Mouse (Mus musculus) kidney, embryonic 15.5 days (tissue): ENCODE data around the gene Hoxc12. TPM values are rescaled to one million over a fixed set of nuclear protein-coding genes. Genes with fewer than 3 reads are reported as not detected.
A peak's percentile ranks its signal among the peaks of the same experiment; 100 is the strongest.

Experiments
- ATAC-seq: fragments of 200-750 bp; cut with Nextera tagmentation; replicated peaks from 2 replicates; pipeline ENCODE4 v1.8.0; 2017; ENCODE audit warnings: moderate TSS enrichment; ENCODE audit not compliant: low FRiP score
- H3K27ac ChIP-seq: fragments of 300-500 bp; sonication (generic); 2 replicates; pipeline ENCODE4 v1.5.1; 2015; ENCODE audit warnings: mild to moderate bottlenecking, inconsistent platforms
- H3K27me3 ChIP-seq: fragments of 300-500 bp; sonication (generic); 2 replicates; pipeline ENCODE4 v1.6.1; 2015; ENCODE audit warnings: inconsistent platforms
- H3K36me3 ChIP-seq: fragments of 300-500 bp; sonication (generic); 2 replicates; pipeline ENCODE4 v1.6.1; 2015; ENCODE audit warnings: inconsistent platforms
- H3K4me1 ChIP-seq: fragments of 300-500 bp; sonication (generic); 2 replicates; pipeline ENCODE4 v1.6.1; 2015; ENCODE audit warnings: inconsistent platforms
- H3K4me2 ChIP-seq: fragments of 300-500 bp; sonication (generic); 2 replicates; pipeline ENCODE4 v1.6.1; 2015; ENCODE audit warnings: moderate library complexity, mild to moderate bottlenecking, inconsistent platforms
- H3K4me3 ChIP-seq: fragments of 300-500 bp; sonication (generic); replicated peaks from 2 replicates; pipeline ENCODE4 v1.5.1; 2015; ENCODE audit warnings: mild to moderate bottlenecking, inconsistent platforms
- H3K9ac ChIP-seq: fragments of 300-500 bp; sonication (generic); 2 replicates; pipeline ENCODE4 v1.6.1; 2015; ENCODE audit warnings: mild to moderate bottlenecking, inconsistent platforms
- H3K9me3 ChIP-seq: fragments of 300-500 bp; sonication (generic); replicated peaks from 2 replicates; pipeline ENCODE4 v1.6.1; 2016; ENCODE audit warnings: inconsistent platforms
- WGBS: fragments of 180-500 bp; shearing (Covaris S2); methylation state at CpG from one replicate; pipeline ENCODE4 v1.1.7; 2015; ENCODE audit warnings: mixed read lengths; 5-methylcytosine and 5-hydroxymethylcytosine counted together
- polyA plus RNA-seq: library from polyadenylated mRNA; unstranded; fragments of >200 nt; fragmentation: Nextera tagmentation; extraction: Ambion mirVana; gene quantifications from 2 replicates; pipeline ENCODE4 v1.2.1, GENCODE M21; 2015

Hoxc12 gene
- polyA plus RNA-seq, 1 experiment from 2014 or later = not detected

- Histone ChIP-seq H3K9me3 (no peaks in the 10 kb centered on the region), H3K4me3 (peak overlapping the region; percentile 65), H3K36me3 (no peaks in the 10 kb centered on the region), H3K9ac (peak overlapping the region; percentile 78), H3K4me2 (peak overlapping the region; percentile 77), H3K4me1 (peaks cover 64% of the 10 kb centered on the region), H3K27ac (peak overlapping the region; percentile 92), H3K27me3 (peaks cover 69% of the 10 kb centered on the region)
- 3% methylated on average over 34 of the region's 34 CpGs for WGBS
- no peak for ATAC-seq
Observed at GRCm38 (mm10) chr15:102967511-102968397, 31.2 kb downstream of the Hoxc12 start.

GRCm38 (mm10) chr15:102969296-102969695 lies 32.7 kb downstream of the Hoxc12 start:
- Histone ChIP-seq H3K27ac (peak overlapping the region; percentile 61), H3K36me3 (no peaks in the 10 kb centered on the region), H3K9me3 (no peaks in the 10 kb centered on the region), H3K4me2 (peak overlapping the region; percentile 77), H3K4me3 (peak overlapping the region; percentile 65), H3K27me3 (peaks cover 77% of the 10 kb centered on the region), H3K9ac (peak overlapping the region; percentile 54), H3K4me1 (peaks cover 67% of the 10 kb centered on the region)
- WGBS = 35% methylated on average over 1 of the region's 1 CpGs
- ATAC-seq = no peak

- no peaks in the 10 kb centered on the region for H3K9me3 ChIP-seq
- H3K4me2 ChIP-seq = peak overlapping the region; percentile 77
- H3K27me3 ChIP-seq = peaks cover 78% of the 10 kb centered on the region
- no peak for ATAC-seq
- H3K9ac ChIP-seq = peak overlapping the region; percentile 50
- H3K36me3 ChIP-seq = no peaks in the 10 kb centered on the region
- under 1% methylated on average over 12 of the region's 12 CpGs for WGBS
- peak overlapping the region; percentile 65 for H3K4me3 ChIP-seq
- H3K27ac ChIP-seq = peak overlapping the region; percentile 86
- H3K4me1 ChIP-seq = peaks cover 66% of the 10 kb centered on the region
Observed at GRCm38 (mm10) chr15:102970740-102971139, 34.2 kb downstream of the Hoxc12 start.

- no peak for ATAC-seq
- Histone ChIP-seq H3K4me1 (peaks cover 68% of the 10 kb centered on the region), H3K27ac (peak overlapping the region; percentile 86), H3K27me3 (peaks cover 74% of the 10 kb centered on the region), H3K4me2 (peak overlapping the region; percentile 77), H3K9ac (peak overlapping the region; percentile 50), H3K4me3 (peak overlapping the region; percentile 65), H3K36me3 (no peaks in the 10 kb centered on the region), H3K9me3 (no peaks in the 10 kb centered on the region)
- 2% methylated on average over 21 of the region's 21 CpGs for WGBS
Observed at GRCm38 (mm10) chr15:102972254-102972653, 35.7 kb downstream of the Hoxc12 start.

- Histone ChIP-seq H3K4me1 (peaks cover 72% of the 10 kb centered on the region), H3K4me3 (peak overlapping the region; percentile 65), H3K9me3 (no peaks in the 10 kb centered on the region), H3K36me3 (no peaks in the 10 kb centered on the region), H3K4me2 (peak overlapping the region; percentile 77), H3K27me3 (peaks cover 73% of the 10 kb centered on the region), H3K9ac (peak overlapping the region; percentile 50), H3K27ac (peak overlapping the region; percentile 86)
- 3% methylated on average over 6 of the region's 6 CpGs for WGBS
- ATAC-seq = no peak
Observed at GRCm38 (mm10) chr15:102972753-102973152, 36.2 kb downstream of the Hoxc12 start.

- H3K9me3 ChIP-seq = no peaks in the 10 kb centered on the region
- H3K4me2 ChIP-seq = peak overlapping the region; percentile 77
- H3K27me3 ChIP-seq = peaks cover 81% of the 10 kb centered on the region
- no peak for ATAC-seq
- H3K4me3 ChIP-seq = peak overlapping the region; percentile 65
- H3K9ac ChIP-seq = peak overlapping the region; percentile 75
- no peaks in the 10 kb centered on the region for H3K36me3 ChIP-seq
- 11% methylated on average over 7 of the region's 7 CpGs for WGBS
- peaks cover 84% of the 10 kb centered on the region for H3K4me1 ChIP-seq
- H3K27ac ChIP-seq = peak overlapping the region; percentile 96
Observed at GRCm38 (mm10) chr15:102975034-102975433, 38.5 kb downstream of the Hoxc12 start.

GRCm38 (mm10) chr15:102975688-102976111 lies 39.1 kb downstream of the Hoxc12 start:
- Histone ChIP-seq H3K4me1 (peaks cover 83% of the 10 kb centered on the region), H3K36me3 (no peaks in the 10 kb centered on the region), H3K27ac (peak overlapping the region; percentile 96), H3K9ac (peak overlapping the region; percentile 75), H3K27me3 (peaks cover 85% of the 10 kb centered on the region), H3K4me2 (peak overlapping the region; percentile 77), H3K4me3 (peak overlapping the region; percentile 65), H3K9me3 (no peaks in the 10 kb centered on the region)
- ATAC-seq = no peak
- under 1% methylated on average over 21 of the region's 21 CpGs for WGBS

- ATAC-seq = no peak
- no peaks in the 10 kb centered on the region for H3K9me3 ChIP-seq
- H3K4me2 ChIP-seq = peak within 1 kb of the TSS; percentile 77
- under 1% methylated on average over 16 of the region's 20 CpGs for WGBS
- H3K9ac ChIP-seq = peak within 1 kb of the TSS; percentile 75
- H3K27ac ChIP-seq = peak within 1 kb of the TSS; percentile 96
- peaks cover 82% of the 10 kb centered on the region for H3K4me1 ChIP-seq
- peaks cover 80% of the 10 kb centered on the region for H3K27me3 ChIP-seq
- no peaks in the 10 kb centered on the region for H3K36me3 ChIP-seq
- peak within 1 kb of the TSS; percentile 65 for H3K4me3 ChIP-seq
Observed at GRCm38 (mm10) chr15:102976171-102976570, 39.6 kb downstream of the Hoxc12 start, which contains the start of gene Hoxc9. Gene Hoxc9, plus strand, starts transcription at chr15:102976439.

GRCm38 (mm10) chr15:102976631-102977422 lies 40.3 kb downstream of the Hoxc12 start:
- ATAC-seq = 0 out of 2 replicates have a peak, but pooled peaks have one; percentile 3
- WGBS = under 1% methylated on average over 37 of the region's 37 CpGs
- Histone ChIP-seq H3K4me1 (peaks cover 75% of the 10 kb centered on the region), H3K27ac (peak overlapping the region; percentile 96), H3K4me3 (peak overlapping the region; percentile 65), H3K4me2 (peak overlapping the region; percentile 77), H3K9me3 (no peaks in the 10 kb centered on the region), H3K36me3 (no peaks in the 10 kb centered on the region), H3K9ac (peak overlapping the region; percentile 75), H3K27me3 (peaks cover 75% of the 10 kb centered on the region)

- peak overlapping the region; percentile 65 for H3K4me3 ChIP-seq
- H3K4me1 ChIP-seq = peaks cover 68% of the 10 kb centered on the region
- peaks cover 74% of the 10 kb centered on the region for H3K27me3 ChIP-seq
- H3K9ac ChIP-seq = peak overlapping the region; percentile 75
- no peaks in the 10 kb centered on the region for H3K9me3 ChIP-seq
- H3K4me2 ChIP-seq = peak overlapping the region; percentile 77
- peak overlapping the region; percentile 96 for H3K27ac ChIP-seq
- 0 out of 2 replicates have a peak, but pooled peaks have one; percentile 1 for ATAC-seq
- WGBS = 2% methylated on average over 15 of the region's 16 CpGs
- no peaks in the 10 kb centered on the region for H3K36me3 ChIP-seq
Observed at GRCm38 (mm10) chr15:102977423-102977974, 40.9 kb downstream of the Hoxc12 start.

- Histone ChIP-seq H3K27me3 (peaks cover 73% of the 10 kb centered on the region), H3K4me3 (peak overlapping the region; percentile 65), H3K27ac (peak overlapping the region; percentile 96), H3K4me1 (peaks cover 70% of the 10 kb centered on the region), H3K4me2 (peak overlapping the region; percentile 77), H3K9ac (peak overlapping the region; percentile 75), H3K36me3 (no peaks in the 10 kb centered on the region), H3K9me3 (no peaks in the 10 kb centered on the region)
- no peak for ATAC-seq
- 5% methylated on average over 13 of the region's 13 CpGs for WGBS
Observed at GRCm38 (mm10) chr15:102978615-102979515, 42.3 kb downstream of the Hoxc12 start.
